Mouse (Mus musculus) megakaryocyte, embryonic 14.5 days (primary cell): ENCODE measurements around the gene Naip5.
"Not testable (repeated sequence)": the region's sequence is repeated elsewhere in the genome, so short reads cannot be mapped to it uniquely, and the experiment has no call there.

ENCODE experiments used
- FLI1 ChIP-seq: IDR thresholded peaks from 2 replicates; pipeline ENCODE4 v1.6.1; 2012; ENCODE audit warnings: low read length, inconsistent platforms, mixed read lengths
- GATA1 ChIP-seq: IDR thresholded peaks from 3 replicates; pipeline ENCODE4 v1.6.1; 2012; ENCODE audit warnings: mixed read lengths, low read length, inconsistent platforms, borderline replicate concordance

DNA sequence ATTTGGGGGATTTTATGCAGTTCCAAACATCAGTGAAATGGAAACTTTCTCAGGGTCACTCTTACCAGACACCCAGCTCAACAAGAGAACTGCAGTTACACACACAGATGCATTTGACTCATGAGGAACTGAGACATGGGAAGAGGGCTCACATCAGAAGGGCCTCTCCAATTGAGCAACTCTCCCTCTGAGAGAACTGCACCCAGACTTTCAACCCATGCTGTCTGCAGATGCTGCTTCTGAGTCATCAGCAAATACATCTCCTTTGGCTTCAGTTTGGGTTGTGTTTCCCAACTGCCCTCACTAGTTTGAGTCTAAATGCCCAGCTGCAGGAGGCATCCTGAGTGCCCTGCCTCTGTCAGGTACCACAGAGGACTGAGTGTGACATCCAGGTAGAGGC, 63.0 kb downstream of the Naip5 start:
- not testable (repeated sequence) for TF ChIP-seq GATA1, FLI1
